Mouse (Mus musculus) naive thymus-derived CD4-positive, alpha-beta T cell, adult 2 months (primary cell): Measurements from ENCODE around the gene Zfp36.

Source experiments
- DNase-seq: peaks from one replicate; pipeline ENCODE4 v3.0.0-alpha.2; 2011; ENCODE audit warnings: low read depth

Gene Zfp36

GRCm38 (mm10) chr7:28368276-28368920 is 11.7 kb downstream of the Zfp36 start:
- no peak for DNase-seq

GRCm38 (mm10) chr7:28367663-28368275 is 12.3 kb downstream of the Zfp36 start:
- DNase-seq: no peak

- no peak for DNase-seq
These were observed 17.5 kb downstream of the Zfp36 start for GRCm38 (mm10) chr7:28362441-28363060.

- DNase-seq: no peak
These were observed 18.3 kb downstream of the Zfp36 start for GRCm38 (mm10) chr7:28361647-28362341.

- DNase-seq: no peak
These were observed 19.8 kb downstream of the Zfp36 start for GRCm38 (mm10) chr7:28360291-28360690.

- no peak for DNase-seq
These were observed 20.2 kb downstream of the Zfp36 start for GRCm38 (mm10) chr7:28359854-28360253.

- no peak for DNase-seq
These were observed 21.6 kb downstream of the Zfp36 start for GRCm38 (mm10) chr7:28358431-28358830.

GRCm38 (mm10) chr7:28357984-28358383 is 22.1 kb downstream of the Zfp36 start:
- DNase-seq: no peak

GRCm38 (mm10) chr7:28356981-28357380 is 23.1 kb downstream of the Zfp36 start:
- no peak for DNase-seq

- DNase-seq: peak; percentile 75
These were observed 24.8 kb downstream of the Zfp36 start for GRCm38 (mm10) chr7:28355221-28355620.

GRCm38 (mm10) chr7:28354596-28354995 is 25.5 kb downstream of the Zfp36 start:
- DNase-seq: no peak

GRCm38 (mm10) chr7:28354113-28354581 is 25.9 kb downstream of the Zfp36 start:
- DNase-seq: no peak

GRCm38 (mm10) chr7:28353267-28353666 is 26.8 kb downstream of the Zfp36 start:
- peak; percentile 41 for DNase-seq

- peak; percentile 29 for DNase-seq
These were observed 28.3 kb downstream of the Zfp36 start for GRCm38 (mm10) chr7:28351676-28352191.

GRCm38 (mm10) chr7:28350155-28350883 is 29.7 kb downstream of the Zfp36 start, which contains the start of gene Rps16:
Rps16 (plus strand) TSS chr7:28350652.
- DNase-seq: peak; percentile 98

- no peak for DNase-seq
These were observed 31.5 kb downstream of the Zfp36 start for GRCm38 (mm10) chr7:28348601-28349000.

GRCm38 (mm10) chr7:28347746-28348145 is 32.3 kb downstream of the Zfp36 start:
- no peak for DNase-seq

- peak; percentile 93 for DNase-seq
These were observed 35.4 kb downstream of the Zfp36 start for GRCm38 (mm10) chr7:28344637-28345036.

- DNase-seq: no peak
These were observed 38.7 kb downstream of the Zfp36 start for GRCm38 (mm10) chr7:28341381-28341780.

GRCm38 (mm10) chr7:28339213-28339917 is 40.7 kb downstream of the Zfp36 start:
- peak; percentile 82 for DNase-seq
